ENCODE assay signal across 16 mouse cellular contexts in the genomic region with DNA sequence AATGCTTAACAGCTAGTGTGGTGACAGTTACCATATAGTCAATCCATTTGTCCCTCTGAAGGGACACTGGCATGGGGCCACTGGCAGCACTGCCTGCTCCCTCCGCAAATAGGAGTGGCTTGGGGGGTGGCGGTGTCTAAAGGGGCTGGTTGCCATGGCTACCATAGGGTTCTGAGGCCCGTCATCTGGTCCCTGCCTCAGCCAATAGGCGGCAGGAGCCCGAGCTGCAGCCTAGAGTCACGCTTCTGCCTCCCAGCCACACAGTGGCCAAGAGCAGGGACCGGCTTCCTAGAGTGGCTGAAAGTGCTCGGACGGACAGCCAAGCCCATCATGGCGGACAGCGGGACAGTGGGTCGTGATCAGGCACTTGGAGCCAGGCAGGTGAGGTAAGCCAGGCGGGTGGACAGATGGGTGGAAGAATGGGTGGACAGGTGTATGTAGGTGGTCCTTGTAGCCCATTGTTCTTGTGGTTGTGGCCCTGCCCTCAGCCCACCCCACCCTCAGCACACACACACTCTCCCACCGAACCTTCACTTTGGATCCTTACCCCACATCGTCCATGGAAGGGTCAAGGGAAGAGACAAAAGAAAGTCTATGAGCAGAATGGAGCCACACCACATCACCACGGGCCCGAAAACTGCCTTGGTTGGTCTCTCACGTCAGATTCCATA. TPM values are rescaled to one million over a fixed set of nuclear protein-coding genes. Genes with fewer than 3 reads are reported as not detected.
DNase-seq lines count a peak whose midpoint lies in the region; ATAC-seq and TF ChIP-seq lines count a peak whose summit lies in the region.
"Had no signal": no experiment of that assay in that cellular context is flagged by ENCODE, and none has a peak within 500 bp of the region (broad histone marks: within the 10 kb centered on the region; RNA-seq: fewer than 3 reads in every experiment).

No protein-coding gene starts in this region.

- no peak overlapping the region for H3K9ac ChIP-seq in ES-Bruce4 (ENCODE audit: low read depth, poor library complexity, severe bottlenecking)
- no peak overlapping the region for H3K9ac ChIP-seq in forebrain, postnatal 0 days
- H3K9ac ChIP-seq in midbrain, embryonic 13.5 days (replicated peaks): peak overlapping the region; percentile 72
- H3K9ac ChIP-seq: liver, embryonic 12.5 days; lung, embryonic 15.5 days had no signal

- no peaks in the 10 kb centered on the region for H3K9me3 ChIP-seq in ES-Bruce4 (replicated peaks; ENCODE audit: control insufficient read depth, insufficient read depth, low read length, poor library complexity, severe bottlenecking)
- H3K9me3 ChIP-seq in forebrain, postnatal 0 days (ENCODE audit: low read length): no peaks in the 10 kb centered on the region
- no peaks in the 10 kb centered on the region for H3K9me3 ChIP-seq in midbrain, embryonic 13.5 days
- H3K9me3 ChIP-seq: limb, embryonic 10.5 days; liver, embryonic 12.5 days; lung, embryonic 15.5 days had no signal

- peak; percentile 53; the same call in 1 of the 2 replicates for ATAC-seq in forebrain, postnatal 0 days
- peak; percentile 83 for ATAC-seq in midbrain, embryonic 13.5 days
- ATAC-seq in CD4-positive, CD25-positive, alpha-beta regulatory T cell, adult 4 months: no peak
- ATAC-seq: liver, embryonic 12.5 days had no signal

- H3K27me3 ChIP-seq in ES-Bruce4 (ENCODE audit: control insufficient read depth, insufficient read depth, low read length, poor library complexity, severe bottlenecking): no peaks in the 10 kb centered on the region
- H3K27me3 ChIP-seq in forebrain, postnatal 0 days (ENCODE audit: insufficient read depth, low read length): no peaks in the 10 kb centered on the region
- H3K27me3 ChIP-seq in midbrain, embryonic 13.5 days: peaks cover 25% of the 10 kb centered on the region; the same call in 1 of the 2 replicates
- H3K27me3 ChIP-seq: liver, embryonic 12.5 days; lung, embryonic 15.5 days had no signal

- TF ChIP-seq CTCF in ES-Bruce4 (IDR thresholded peaks at IDR 0.05; ENCODE audit: low read depth, low read length): no peak
- no peak for TF ChIP-seq CTCF in forebrain, postnatal 0 days (IDR thresholded peaks at IDR 0.05; ENCODE audit: low read depth)

- no peak overlapping the region for H3K4me2 ChIP-seq in forebrain, postnatal 0 days (ENCODE audit: low read depth)
- H3K4me2 ChIP-seq in midbrain, embryonic 13.5 days (replicated peaks): peak overlapping the region; percentile 64
- H3K4me2 ChIP-seq: liver, embryonic 12.5 days; lung, embryonic 15.5 days had no signal

- WGBS in forebrain, postnatal 0 days: 74% methylated on average over 18 of the region's 18 CpGs
- 42% methylated on average over 18 of the region's 18 CpGs for WGBS in midbrain, embryonic 13.5 days

- H3K27ac ChIP-seq in ES-Bruce4 (ENCODE audit: insufficient read depth, low read length): no peak overlapping the region
- no peak overlapping the region for H3K27ac ChIP-seq in forebrain, postnatal 0 days (ENCODE audit: low read depth, low read length)
- peak overlapping the region; percentile 92 for H3K27ac ChIP-seq in midbrain, embryonic 13.5 days
- H3K27ac ChIP-seq: limb, embryonic 10.5 days; liver, embryonic 12.5 days; lung, embryonic 15.5 days had no signal

- H3K4me1 ChIP-seq in ES-Bruce4 (ENCODE audit: control insufficient read depth, insufficient read depth, low read length): no peaks in the 10 kb centered on the region
- no peaks in the 10 kb centered on the region for H3K4me1 ChIP-seq in forebrain, postnatal 0 days (ENCODE audit: insufficient read depth)
- peaks cover 38% of the 10 kb centered on the region for H3K4me1 ChIP-seq in midbrain, embryonic 13.5 days (replicated peaks)
- H3K4me1 ChIP-seq: limb, embryonic 10.5 days; liver, embryonic 12.5 days; lung, embryonic 15.5 days had no signal

- peak overlapping the region; percentile 20 for H3K4me3 ChIP-seq in ES-Bruce4 (ENCODE audit: low read depth, low read length)
- 0 out of 2 replicates have a peak overlapping the region, but pooled peaks have one; percentile 0 for H3K4me3 ChIP-seq in forebrain, postnatal 0 days (ENCODE audit: low read depth, low read length)
- peak overlapping the region; percentile 50 for H3K4me3 ChIP-seq in midbrain, embryonic 13.5 days (replicated peaks)
- H3K4me3 ChIP-seq: limb, embryonic 10.5 days; liver, embryonic 12.5 days; lung, embryonic 15.5 days had no signal

- peaks cover 14% of the 10 kb centered on the region for H3K36me3 ChIP-seq in ES-Bruce4 (ENCODE audit: control insufficient read depth, insufficient read depth, low read length, poor library complexity, severe bottlenecking)
- H3K36me3 ChIP-seq in forebrain, postnatal 0 days (ENCODE audit: insufficient read depth): peaks cover 45% of the 10 kb centered on the region
- peaks cover 54% of the 10 kb centered on the region for H3K36me3 ChIP-seq in midbrain, embryonic 13.5 days

- TF ChIP-seq EP300 in ES-Bruce4 (IDR thresholded peaks at IDR 0.05; ENCODE audit: insufficient read depth, low read depth, low read length): no peak

- DNase-seq in brain, adult 2 months (ENCODE audit: low read depth, low spot score): peak; percentile 58
- DNase-seq in forebrain, postnatal 0 days: no peak
- DNase-seq in layer of hippocampus, adult 8-10 months (ENCODE audit: low spot score in 2 of 2): no peak
- DNase-seq in layer of hippocampus, postnatal 25 days (ENCODE audit: extremely low spot score in 1 of 2, low spot score in 1 of 2): no peak
- DNase-seq: cerebellum, adult 2 months; heart, postnatal 14 days; kidney, postnatal 10 days; layer of hippocampus, postnatal 36 days; right cerebral cortex, postnatal 14 days; thymus, adult 18-20 months had no signal

- TF ChIP-seq POLR2A in ES-Bruce4 (IDR thresholded peaks at IDR 0.05; ENCODE audit: insufficient read depth, low read length): no peak

RNA-seq across cellular contexts. Expression of a gene that starts 7.3 kb away (rescaled TPM):
- 40.5 and 41.0 TPM in 2 replicates for polyA plus RNA-seq in ES-Bruce4 (2011; ENCODE audit: insufficient read depth, insufficient read length, low read depth, missing spikeins)
- total RNA-seq in forebrain, postnatal 0 days (2014; rRNA removed): 33.7 and 47.6 TPM in 2 replicates
- 15.1 and 15.3 TPM in 2 replicates for polyA plus RNA-seq in forebrain, postnatal 0 days (2015; fragmentation: Nextera tagmentation; extraction: Ambion mirVana)
- 17.3 and 21.6 TPM in 2 replicates for polyA plus RNA-seq in midbrain, embryonic 13.5 days (2015; fragmentation: Nextera tagmentation; extraction: Ambion mirVana)
- total RNA-seq in layer of hippocampus, adult 8-10 months (2022): 10 to 100 TPM; 26.7 to 31.1 (median 29.5) TPM
- 10 to 100 TPM; 13.3 to 17.5 TPM for polyA plus RNA-seq in CD4-positive, CD25-positive, alpha-beta regulatory T cell, adult 4 months (2017; shearing (Covaris generic))
- total RNA-seq in layer of hippocampus, postnatal 25 days (2021): 10 to 100 TPM; 23.2 to 23.6 TPM

RNA-seq across cellular contexts. Expression of a gene that starts 7.9 kb away (rescaled TPM):
- polyA plus RNA-seq in ES-Bruce4 (2011; ENCODE audit: insufficient read depth, insufficient read length, low read depth, missing spikeins): 97.6 and 105 TPM in 2 replicates
- 116 and 166 TPM in 2 replicates for total RNA-seq in forebrain, postnatal 0 days (2014; rRNA removed)
- 182 and 189 TPM in 2 replicates for polyA plus RNA-seq in forebrain, postnatal 0 days (2015; fragmentation: Nextera tagmentation; extraction: Ambion mirVana)
- polyA plus RNA-seq in midbrain, embryonic 13.5 days (2015; fragmentation: Nextera tagmentation; extraction: Ambion mirVana): 182 and 191 TPM in 2 replicates
- total RNA-seq in layer of hippocampus, adult 8-10 months (2022): 10 to 100 TPM; 58.1 to 71.4 (median 62.0) TPM
- polyA plus RNA-seq in CD4-positive, CD25-positive, alpha-beta regulatory T cell, adult 4 months (2017; shearing (Covaris generic)): 100 to 1,000 TPM; 111 to 138 TPM
- total RNA-seq in layer of hippocampus, postnatal 25 days (2021): 10 to 100 TPM; 63.4 to 68.9 TPM

RNA-seq across cellular contexts. Expression of a gene that starts 18.1 kb away (rescaled TPM):
- polyA plus RNA-seq in ES-Bruce4 (2011; ENCODE audit: insufficient read depth, insufficient read length, low read depth, missing spikeins): 15.6 and 16.5 TPM in 2 replicates
- total RNA-seq in forebrain, postnatal 0 days (2014; rRNA removed): 2.8 and 4.3 TPM in 2 replicates
- polyA plus RNA-seq in forebrain, postnatal 0 days (2015; fragmentation: Nextera tagmentation; extraction: Ambion mirVana): 2.4 and 2.5 TPM in 2 replicates
- 2.4 and 2.6 TPM in 2 replicates for polyA plus RNA-seq in midbrain, embryonic 13.5 days (2015; fragmentation: Nextera tagmentation; extraction: Ambion mirVana)
- 10 to 100 TPM; 13.8 to 16.2 (median 15.5) TPM for total RNA-seq in layer of hippocampus, adult 8-10 months (2022)
- 1 to 10 TPM; 5.9 to 8.2 TPM for polyA plus RNA-seq in CD4-positive, CD25-positive, alpha-beta regulatory T cell, adult 4 months (2017; shearing (Covaris generic))
- total RNA-seq in layer of hippocampus, postnatal 25 days (2021): 10 to 100 TPM; 11.4 to 13.1 TPM

RNA-seq across cellular contexts. Expression of a gene that starts 35.8 kb away (rescaled TPM):
- 110 and 115 TPM in 2 replicates for polyA plus RNA-seq in ES-Bruce4 (2011; ENCODE audit: insufficient read depth, insufficient read length, low read depth, missing spikeins)
- 9.5 and 16.0 TPM in 2 replicates for total RNA-seq in forebrain, postnatal 0 days (2014; rRNA removed)
- polyA plus RNA-seq in forebrain, postnatal 0 days (2015; fragmentation: Nextera tagmentation; extraction: Ambion mirVana): 11.4 and 12.9 TPM in 2 replicates
- polyA plus RNA-seq in midbrain, embryonic 13.5 days (2015; fragmentation: Nextera tagmentation; extraction: Ambion mirVana): 31.8 and 36.8 TPM in 2 replicates
- total RNA-seq in layer of hippocampus, adult 8-10 months (2022): 1 to 10 TPM; 5.1 to 6.3 (median 5.4) TPM
- under 1 TPM; 0.32 to 0.95 TPM for polyA plus RNA-seq in CD4-positive, CD25-positive, alpha-beta regulatory T cell, adult 4 months (2017; shearing (Covaris generic))
- 1 to 10 TPM; 4.1 TPM for total RNA-seq in layer of hippocampus, postnatal 25 days (2021)

RNA-seq across cellular contexts. Expression of a gene that starts 41.1 kb away (rescaled TPM):
- 24.3 and 26.4 TPM in 2 replicates for polyA plus RNA-seq in ES-Bruce4 (2011; ENCODE audit: insufficient read depth, insufficient read length, low read depth, missing spikeins)
- total RNA-seq in forebrain, postnatal 0 days (2014; rRNA removed): 32.7 and 41.1 TPM in 2 replicates
- polyA plus RNA-seq in forebrain, postnatal 0 days (2015; fragmentation: Nextera tagmentation; extraction: Ambion mirVana): 29.5 and 35.3 TPM in 2 replicates
- polyA plus RNA-seq in midbrain, embryonic 13.5 days (2015; fragmentation: Nextera tagmentation; extraction: Ambion mirVana): 27.0 and 28.2 TPM in 2 replicates
- 10 to 100 TPM; 27.6 to 31.2 (median 29.7) TPM for total RNA-seq in layer of hippocampus, adult 8-10 months (2022)
- 10 to 100 TPM; 27.7 to 35.1 TPM for polyA plus RNA-seq in CD4-positive, CD25-positive, alpha-beta regulatory T cell, adult 4 months (2017; shearing (Covaris generic))
- 10 to 100 TPM; 27.2 to 28.2 TPM for total RNA-seq in layer of hippocampus, postnatal 25 days (2021)

Comparison
In these comparisons a context has a peak if more than half of its experiments do, and no peak if none do; other contexts are left out.
1. H3K4me3 ChIP-seq: peak in every context shown above with its lines; median percentile 50 in midbrain, embryonic 13.5 days; 20 in ES-Bruce4; 0 in forebrain, postnatal 0 days.